Mouse (Mus musculus) A20 (cell line): ENCODE data around the gene Agbl1.
"Not testable (repeated sequence)": the region's sequence is repeated elsewhere in the genome, so short reads cannot be mapped to it uniquely, and the experiment has no call there.

Experiments used
- DNase-seq: peaks from one replicate; pipeline ENCODE4 v3.0.0-alpha.2; 2011; ENCODE audit warnings: low read depth, low spot score

Gene Agbl1

DNA sequence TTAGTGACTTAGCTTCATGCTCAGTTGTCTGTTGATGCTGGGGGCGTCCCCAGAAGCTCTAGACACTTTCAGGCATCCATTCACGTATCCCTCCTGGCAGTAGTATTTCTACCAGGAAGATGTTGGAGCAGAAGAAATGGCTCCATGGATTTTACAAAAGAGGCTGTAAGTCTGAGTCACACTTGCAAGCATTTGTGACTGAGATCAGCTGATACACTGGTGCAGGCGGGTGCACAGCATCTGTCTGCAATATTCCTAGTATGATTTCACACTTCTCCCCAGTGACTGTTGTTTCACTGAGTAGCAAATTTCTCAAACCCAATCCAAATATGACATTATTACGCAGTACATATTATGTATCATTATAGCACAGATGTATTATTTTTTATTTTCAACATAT, 332.8 kb downstream of the Agbl1 start:
- DNase-seq = no peak

DNA sequence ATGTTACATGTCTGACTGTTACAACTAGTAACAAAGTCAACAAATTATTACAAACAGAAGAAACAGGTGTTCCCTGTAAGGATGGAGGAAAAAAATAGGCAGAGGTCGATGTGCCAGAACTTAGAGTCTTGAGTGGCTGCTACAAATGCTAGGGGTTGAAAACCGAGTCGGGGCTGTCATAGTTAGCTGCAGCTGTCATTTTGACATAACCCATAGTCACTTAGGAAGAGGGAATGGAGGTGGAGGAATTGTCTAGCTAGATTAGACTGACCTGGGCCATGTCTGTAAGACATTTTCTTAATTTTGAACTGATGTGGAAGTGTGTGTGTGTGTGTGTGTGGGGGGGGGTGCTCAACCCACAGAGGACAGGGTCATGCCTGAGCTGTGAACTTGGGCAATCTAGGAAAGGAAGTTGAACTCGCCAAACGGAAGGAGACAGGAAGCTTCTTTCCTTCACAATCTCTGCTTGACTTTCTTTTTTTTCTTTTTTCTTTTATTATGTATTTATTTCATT, 364.9 kb downstream of the Agbl1 start:
- no peak for DNase-seq

DNA sequence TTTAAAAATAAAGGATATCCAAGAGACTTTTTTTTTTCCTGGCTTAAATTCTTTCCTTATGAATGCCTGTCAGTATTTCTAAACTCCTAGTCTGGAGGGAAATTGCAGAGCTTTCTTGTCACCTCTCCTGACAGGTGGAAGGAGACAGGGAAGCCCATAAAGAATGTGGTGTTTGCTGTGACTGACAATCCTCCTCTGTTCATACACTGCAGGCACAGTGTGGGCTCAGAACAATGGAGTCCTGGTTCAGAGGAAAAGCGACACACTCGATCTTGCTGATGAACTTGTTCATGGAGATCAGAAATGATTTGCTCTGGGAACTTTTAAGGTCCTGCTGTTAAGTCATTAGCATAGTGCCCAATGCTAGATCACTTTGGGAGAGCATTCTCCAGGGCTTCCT, 368.1 kb downstream of the Agbl1 start:
- no peak for DNase-seq

DNA sequence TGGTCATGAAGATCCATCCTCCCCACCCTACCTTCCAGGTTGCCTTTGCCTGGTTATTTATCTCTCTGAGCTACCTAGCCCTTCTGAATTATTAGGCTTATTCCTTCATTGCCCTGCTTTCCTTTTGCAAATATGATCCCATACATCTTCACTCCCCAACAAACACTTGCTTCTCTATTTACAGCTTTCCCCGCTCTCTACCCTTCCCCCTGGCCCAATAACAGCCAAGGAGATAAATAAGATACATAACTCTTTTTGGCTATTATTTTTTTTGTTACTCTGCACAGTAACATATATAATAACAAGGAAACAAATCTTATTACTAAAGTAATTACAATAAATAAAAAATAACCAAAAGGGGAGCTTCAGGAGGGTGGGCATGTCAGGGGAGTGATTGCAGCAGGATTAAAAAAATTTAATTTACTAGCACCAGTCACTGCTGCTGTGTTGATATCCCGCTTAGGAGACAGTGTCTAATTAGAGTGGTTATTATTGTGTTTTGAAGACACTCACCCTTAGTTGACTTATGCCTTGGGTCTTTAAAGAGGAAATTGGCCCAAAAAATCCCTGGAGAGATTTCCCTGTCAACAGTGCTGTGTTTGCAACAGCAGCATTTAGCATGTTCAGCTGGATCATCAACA, 370.5 kb downstream of the Agbl1 start:
- no peak for DNase-seq

DNA sequence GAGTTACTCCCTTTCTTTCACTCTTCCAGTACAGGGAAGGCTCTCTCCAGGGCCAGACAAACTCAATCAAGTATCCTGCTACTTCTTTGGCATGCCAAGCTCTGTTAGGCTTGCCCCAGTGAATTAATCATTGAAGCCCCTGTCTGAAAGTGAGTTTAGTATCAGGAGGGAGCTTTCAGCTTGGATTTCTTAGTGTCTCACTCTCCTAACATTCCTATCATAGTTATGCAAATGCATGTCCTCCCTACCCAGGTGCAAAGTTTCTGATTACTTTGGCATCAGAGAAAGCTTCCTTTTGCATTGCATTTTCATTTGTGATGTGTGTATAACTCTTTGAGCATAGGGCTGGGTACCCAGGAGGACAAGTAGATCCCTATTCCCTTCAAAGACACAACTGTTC, 399.8 kb downstream of the Agbl1 start:
- no peak for DNase-seq

DNA sequence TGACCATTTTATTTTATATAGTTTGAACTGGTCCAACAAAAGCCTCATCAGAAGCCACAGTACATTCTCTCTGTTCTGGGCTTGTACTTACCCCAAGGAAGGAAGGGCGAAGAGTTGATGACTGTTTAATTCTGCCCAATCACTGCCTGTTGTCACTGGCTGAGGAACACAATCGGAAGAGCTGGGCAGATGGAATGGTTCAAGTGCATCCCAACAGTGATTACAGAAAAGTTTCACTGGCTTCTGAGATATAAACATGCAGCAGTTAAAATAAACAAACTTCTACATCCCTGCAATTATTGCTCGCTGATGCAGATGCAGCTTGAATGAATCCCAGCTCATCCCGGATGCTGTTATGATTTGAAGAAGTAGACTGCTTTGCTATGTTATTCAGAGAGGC, 421.3 kb downstream of the Agbl1 start:
- no peak for DNase-seq

DNA sequence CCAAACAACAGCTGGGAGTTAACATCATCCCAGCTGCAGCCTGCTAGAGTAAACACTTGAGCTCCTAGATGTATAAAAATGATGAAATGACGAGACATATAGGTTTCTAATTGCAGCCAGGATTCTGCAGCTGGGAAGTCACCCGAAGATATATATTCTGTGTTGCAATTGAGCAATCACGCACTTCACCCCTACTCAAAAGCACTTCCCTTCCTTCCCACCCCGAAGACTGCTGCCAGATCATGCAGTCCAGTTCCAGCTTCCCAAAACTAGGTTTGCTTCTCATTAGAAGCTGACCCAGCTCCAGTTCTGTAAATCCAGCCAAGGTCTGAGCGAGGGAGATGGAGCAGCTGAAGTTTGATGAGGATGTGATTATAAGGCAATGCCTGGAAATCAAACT, 431.4 kb downstream of the Agbl1 start:
- no peak for DNase-seq

DNA sequence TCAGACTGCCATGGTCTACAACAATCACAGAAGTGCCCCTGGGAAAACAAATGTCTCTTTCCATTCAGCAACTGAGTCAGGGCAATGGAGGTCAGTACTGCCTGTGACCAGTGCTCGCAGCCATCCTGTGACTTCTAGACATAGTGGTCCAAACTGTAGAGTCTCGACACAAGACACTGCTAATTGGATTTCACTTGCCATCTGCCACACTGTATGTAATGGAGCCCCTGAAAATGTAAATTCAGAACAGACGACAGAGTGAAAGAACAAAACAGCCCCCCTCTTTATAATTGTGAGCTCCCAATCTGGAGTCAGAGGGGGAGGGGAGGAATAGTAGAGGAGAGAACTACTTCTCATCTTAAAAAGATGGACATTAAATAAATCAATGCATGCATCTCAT, 445.2 kb downstream of the Agbl1 start:
- DNase-seq = no peak

DNA sequence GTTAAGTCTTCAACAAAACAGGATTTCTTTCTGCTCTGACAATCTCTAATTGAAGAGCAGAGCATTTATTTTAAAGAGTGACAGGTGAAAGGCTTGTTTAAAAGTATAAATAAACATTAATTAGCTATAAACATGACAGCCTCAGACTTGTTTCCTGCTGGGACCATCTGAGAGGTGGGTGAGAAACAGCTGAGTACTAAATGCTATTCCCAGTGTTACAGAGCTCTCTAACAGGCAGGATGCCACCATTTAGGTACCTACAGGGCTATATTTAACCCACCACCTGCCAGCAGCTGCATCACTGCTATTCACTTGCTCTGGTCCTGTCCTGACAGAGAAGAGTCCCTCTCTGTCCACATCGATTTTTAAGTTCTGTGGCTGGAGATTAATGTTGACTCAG, 471.5 kb downstream of the Agbl1 start:
- no peak for DNase-seq

DNA sequence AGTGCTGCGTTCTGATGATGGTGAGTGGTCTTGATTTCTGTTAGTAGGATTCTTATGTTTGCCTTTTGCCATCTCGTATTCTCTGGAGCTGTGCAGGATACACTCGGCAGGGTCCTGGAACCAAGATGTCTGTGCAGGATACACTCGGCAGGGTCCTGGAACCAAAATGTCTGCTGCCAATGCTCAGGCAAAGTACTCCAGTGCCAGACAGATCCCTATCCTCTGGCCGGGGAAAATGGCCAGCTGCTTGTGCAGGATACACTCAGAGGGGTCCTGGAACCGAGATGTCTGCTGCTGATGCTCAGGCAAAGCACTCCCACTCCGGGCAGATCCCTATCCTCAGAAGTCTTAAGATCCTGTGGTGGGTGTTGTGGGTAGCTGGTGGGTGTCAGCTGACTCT, 502.5 kb downstream of the Agbl1 start:
- DNase-seq = not testable (repeated sequence)

DNA sequence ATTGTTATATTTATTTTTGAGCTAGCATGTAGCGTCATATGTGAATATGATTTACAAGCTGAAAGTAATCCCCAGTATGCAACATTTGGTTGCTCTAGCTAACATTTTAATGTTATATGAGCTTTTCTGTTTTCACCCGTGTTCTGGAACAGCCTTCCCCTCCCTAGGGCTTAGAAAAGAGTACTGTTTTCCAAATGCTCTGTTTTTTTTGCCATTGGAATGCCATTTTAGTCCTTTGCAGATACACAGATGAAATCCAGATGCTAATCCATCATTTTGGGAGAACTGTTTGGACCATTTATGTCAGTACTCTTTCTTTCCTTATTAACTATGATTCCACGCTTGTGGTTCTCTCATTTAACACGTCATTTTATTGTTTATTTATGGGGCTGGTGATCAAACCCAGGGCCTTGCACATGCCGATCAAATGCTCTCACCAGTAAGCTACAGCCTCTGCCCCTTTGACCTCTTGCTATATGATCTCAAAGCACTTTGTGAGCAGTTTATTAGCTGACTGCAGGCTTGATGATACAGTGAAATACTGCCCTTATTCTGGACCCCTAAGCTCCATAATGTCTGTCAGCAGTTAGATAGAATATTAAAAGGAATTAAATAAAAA, 547.7 kb downstream of the Agbl1 start:
- DNase-seq = no peak

DNA sequence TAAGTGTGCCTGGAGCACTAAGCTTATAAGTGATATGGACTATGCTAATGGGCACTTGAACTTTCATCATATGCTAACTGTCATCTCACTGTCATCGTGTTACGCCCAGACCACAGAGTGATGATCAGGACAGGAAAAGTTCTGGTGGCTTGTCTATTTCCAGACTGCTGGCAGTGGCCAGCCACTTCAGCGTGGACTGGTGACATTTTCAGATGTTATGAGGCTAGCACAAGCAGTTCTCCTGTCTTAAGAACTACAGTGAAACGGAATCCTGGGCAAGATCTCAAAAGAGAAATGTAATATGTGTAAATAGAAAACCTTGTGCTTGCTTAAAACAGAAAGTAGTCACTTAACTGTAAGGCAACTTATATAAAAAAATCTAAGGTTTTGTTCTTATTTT, 550.8 kb downstream of the Agbl1 start:
- DNase-seq = no peak

DNA sequence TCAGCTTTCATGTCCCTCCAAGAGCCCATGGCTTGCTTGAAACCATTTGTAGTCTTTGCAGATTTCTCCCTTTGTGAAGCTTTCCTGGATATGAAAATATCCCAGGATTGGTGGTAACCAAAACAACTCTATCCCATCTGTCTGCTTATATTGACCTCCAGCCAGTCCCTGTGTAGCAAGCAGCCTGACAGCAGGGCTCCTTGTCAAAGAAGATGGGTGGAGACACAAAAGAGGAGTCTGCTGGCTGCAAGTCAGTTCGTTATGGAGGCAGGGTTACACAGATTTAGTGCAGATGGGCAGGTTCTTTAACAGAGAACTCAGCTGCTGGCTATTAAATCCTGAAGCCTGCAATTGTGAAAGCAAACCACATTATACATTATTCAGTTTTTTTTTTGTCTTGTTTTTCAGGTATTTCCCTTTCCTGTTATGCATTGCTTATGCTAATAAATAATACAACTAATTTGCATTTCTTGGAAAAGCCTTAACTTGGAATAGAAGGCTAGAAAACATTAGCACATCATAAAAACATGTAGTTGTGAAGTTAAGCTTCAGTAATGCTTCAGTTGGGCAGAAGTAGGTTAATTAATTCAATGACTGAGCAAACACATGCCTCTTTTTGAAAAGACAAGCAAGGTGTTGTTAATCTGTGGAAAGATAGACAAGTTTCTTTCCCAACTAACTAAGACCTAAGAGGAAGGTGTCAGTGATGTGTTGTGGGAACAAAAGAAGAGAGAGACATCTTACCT, 559.0 kb downstream of the Agbl1 start:
- DNase-seq = no peak

DNA sequence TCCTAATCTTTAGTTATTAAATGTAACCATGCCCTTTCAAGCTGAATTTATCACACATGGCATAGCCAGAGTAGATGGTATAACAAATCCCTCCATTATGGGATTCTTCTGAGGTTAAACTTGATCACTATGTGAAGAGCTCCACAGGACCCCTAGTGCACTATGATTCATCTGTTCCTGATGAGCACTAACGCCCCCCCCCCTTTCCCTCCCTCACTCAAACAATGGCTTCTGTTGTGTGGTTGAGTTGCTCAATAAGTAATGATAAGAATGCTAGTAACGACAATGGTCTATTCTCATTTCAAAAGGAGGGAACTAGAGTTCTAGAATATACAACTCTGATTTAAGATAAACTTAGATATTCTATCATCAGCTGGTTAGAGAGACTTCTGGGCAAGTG, 560.4 kb downstream of the Agbl1 start:
- no peak for DNase-seq

DNA sequence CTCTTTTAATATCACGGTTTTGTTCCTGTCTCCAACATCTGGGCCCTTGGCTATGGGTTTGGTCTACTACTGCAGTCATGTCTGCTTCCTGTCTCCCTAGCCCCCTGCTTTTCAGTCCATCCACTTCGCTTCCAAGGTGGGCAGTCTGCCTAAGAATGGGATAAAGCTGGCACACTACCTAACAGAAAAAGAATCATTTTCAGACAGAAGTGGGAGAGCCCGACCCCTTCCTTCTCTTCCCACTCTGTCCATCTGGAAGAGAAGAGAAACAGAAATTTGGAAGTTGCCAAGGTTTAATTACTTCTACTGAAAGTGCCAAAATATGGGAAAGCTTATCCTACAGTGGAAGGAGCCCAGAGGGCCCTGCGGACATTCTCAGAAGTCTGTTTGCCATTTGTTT, 561.6 kb downstream of the Agbl1 start:
- DNase-seq = no peak

DNA sequence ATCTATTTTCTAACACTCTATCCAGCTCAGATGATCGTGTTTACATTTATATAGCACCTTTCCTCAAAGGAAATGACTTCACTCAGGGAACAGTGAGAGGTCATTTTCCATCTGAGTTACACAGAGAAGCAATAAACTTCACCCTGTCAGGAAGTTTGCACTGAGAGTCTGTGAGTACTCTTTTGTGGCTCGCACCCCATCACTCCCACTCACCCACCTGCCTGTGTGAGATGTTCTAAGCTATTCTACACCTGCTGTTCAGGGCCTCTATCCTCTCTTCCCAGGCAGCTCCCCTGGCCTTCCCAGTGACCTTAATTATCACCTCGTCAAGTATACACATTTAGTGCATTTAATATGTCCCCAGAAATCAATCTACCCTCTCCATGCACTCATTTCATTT, 580.3 kb downstream of the Agbl1 start:
- no peak for DNase-seq

DNA sequence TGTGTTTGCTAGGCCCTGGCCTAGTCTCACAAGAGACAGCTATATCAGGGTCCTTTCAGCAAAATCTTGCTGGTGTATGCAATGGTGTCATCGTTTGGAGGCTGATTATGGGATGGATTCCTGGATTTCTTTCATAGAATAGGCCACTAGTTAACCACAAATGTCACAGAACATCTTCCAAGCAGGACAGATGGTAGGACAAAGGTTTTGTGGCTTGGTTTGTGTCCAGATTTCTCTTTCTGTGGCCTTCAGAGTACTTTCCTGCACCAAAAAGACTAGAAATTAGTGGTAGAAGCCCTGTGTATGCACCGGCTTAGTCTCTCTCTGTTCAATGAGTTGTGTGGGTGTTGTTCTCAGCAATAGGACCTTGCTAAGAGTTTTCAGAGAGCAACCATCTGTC, 590.9 kb downstream of the Agbl1 start:
- no peak for DNase-seq

DNA sequence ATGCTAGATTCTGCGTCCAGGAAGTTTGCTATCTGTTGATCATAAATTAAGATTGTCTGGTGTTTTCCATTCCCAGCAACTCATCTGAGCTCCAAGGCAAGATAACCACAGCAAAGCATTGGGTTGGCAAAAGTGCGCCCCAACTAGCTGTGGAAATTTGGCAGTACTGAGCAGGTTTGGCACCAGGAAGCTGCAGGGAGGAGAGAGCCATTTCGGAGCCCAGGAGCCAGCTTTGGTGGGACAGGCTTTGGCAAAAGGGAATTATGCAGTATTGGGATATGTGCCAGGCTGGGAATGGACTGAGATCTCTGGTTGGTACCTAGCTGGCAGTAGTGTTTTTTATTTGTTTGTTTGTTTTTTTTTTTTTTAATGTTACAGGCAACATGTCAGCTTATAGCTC, 612.5 kb downstream of the Agbl1 start:
- DNase-seq = no peak

DNA sequence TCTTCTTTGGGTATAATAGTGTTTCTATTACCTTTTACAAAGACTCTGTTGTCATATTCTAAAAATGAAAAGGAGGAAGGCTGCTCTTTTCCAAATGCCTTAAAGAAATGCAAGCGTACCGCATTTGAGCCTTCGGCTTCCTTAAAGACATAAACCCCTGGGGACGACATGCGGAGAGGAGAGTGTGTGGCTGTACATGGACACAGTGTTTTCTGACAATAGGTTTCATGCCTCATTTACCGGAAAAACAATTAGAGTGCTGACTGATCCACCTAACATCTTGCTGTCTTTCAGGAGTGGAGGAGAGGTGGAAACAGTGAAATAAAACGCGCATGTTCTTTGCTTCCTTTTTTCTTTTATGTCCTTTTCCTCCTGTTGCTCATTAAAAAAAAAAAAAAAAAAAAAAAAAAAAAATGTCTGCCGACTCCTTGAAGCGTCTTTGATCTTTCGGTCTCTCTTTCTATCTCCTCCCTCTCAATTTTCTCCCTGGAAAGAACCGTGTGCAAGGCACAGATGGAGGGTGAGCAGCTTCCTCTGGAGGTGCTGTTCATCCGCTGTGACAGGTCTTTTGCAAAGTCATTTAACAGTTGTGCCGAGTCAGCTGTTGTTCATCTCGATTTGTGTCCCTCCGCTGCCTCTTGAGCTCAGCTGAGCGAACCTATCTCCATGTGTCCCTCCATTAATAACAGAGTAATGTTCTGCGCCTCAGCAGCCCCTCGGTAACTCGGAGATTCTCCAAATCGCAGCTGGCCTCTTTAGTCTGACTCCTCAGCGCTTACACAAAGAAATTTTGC, 659.9 kb downstream of the Agbl1 start:
- no peak for DNase-seq

DNA sequence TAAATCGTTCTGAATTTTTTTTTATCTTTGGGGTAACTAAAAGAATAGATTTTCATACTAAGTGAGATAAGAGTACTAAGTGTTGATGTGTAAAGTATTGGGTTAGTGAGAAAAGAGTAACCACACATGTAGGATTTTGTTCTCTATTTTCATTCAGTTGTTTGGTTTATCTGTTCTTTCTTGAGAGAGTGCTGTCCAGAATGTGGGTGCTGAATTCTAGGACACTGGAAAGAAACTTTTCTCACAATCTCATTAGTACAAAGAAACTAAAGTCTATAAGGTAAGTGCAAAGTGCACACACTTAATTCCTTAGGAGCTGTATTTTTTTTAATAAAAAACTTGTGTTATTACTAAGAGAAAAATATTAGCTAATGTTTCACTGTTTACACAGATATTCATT, 674.4 kb downstream of the Agbl1 start:
- DNase-seq = no peak

DNA sequence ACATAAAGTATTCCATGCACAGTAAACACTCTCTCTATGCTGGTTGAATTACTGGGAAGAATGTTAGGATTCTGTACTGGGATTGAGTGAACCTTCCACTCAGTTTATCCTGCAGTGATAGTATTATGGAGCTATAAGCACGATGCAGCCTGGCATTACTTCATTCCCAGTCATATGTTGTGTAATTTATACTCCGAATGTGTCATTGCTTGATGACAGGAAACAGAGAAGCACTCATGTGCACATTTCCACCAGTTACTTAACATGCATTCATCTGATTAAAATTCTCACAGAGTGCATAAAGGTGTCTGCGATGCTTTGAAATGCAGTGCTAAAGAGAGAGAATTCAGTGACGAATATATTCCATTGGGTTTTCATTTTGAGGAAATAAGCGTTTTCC, 682.0 kb downstream of the Agbl1 start:
- DNase-seq = no peak

DNA sequence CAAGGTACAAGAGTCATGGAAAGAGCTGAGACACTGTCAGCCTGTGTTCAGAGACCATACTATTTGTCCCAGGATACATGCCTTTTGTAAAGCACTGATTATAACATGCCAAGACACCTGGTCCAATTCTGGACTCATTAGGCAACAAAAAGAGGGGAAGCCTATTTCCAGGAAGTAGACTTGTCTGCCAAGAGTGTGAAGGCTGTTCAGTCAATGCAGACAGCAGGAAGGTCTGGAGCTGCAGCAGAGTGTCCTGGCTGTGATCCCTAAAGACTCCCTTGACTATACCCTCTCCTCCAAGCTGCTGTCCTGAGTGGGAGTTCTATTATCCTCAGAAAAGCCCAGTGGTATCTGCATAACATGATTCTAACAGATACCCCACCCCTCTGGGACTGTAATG, 689.2 kb downstream of the Agbl1 start:
- no peak for DNase-seq
